Mouse (Mus musculus) spleen, postnatal 0 days (tissue): ENCODE measurements around the gene Gm3633. TPM values are rescaled to one million over a fixed set of nuclear protein-coding genes. Genes with fewer than 3 reads are reported as not detected.

ENCODE experiments used
- polyA plus RNA-seq: library from polyadenylated mRNA; unstranded; fragments of >200 nt; fragmentation: Nextera tagmentation; extraction: Ambion mirVana; gene quantifications from 2 replicates; pipeline ENCODE4 v1.2.1, GENCODE M21; 2015

The Gm3633 gene
- not detected in 2 replicates for polyA plus RNA-seq

DNA sequence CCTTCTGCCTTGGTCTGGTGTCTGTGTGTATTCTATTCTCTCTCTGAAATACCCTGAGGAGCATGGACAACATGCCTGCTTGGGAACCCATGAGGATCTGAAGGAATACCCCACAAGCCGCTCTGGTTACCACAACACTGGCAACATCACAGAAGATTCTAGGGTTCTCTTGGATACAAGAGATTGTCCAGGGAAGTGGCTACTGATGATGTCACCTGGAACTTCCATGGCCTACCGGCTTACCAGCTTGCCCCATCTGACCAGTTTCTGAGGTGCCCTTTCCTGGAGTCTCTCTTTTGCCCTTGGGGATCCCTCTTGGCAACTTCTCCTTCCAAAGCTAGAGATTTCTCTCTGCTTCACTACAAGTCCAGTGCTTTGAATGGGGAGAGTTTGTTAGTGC, at the start of gene Gm3633:
Gene Gm3633, minus strand, starts transcription at position 101 of the 400 bp plus-strand sequence.

DNA sequence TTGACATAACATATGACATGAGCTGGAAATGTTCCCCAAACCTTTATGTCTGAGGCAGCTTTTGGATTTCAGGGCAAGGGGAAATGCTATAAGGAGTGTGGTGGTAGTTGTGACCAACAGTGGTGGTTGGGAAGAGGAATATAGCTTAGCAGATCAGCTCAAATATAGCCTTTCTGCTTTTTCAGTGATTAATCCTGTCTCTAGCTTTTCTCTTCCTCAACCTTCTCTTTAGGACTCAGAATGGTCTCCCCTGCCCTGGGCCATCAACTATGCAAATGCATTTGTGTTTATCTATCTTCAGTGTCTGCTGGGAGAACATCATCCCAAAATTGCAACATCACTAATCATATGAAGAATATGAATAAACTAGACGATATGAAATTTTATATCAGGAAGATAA, 13.9 kb upstream of the Gm3633 start, which contains the start of gene Gm10378:
Gene Gm10378, plus strand, starts transcription at position 301 of the 400 bp plus-strand sequence.

DNA sequence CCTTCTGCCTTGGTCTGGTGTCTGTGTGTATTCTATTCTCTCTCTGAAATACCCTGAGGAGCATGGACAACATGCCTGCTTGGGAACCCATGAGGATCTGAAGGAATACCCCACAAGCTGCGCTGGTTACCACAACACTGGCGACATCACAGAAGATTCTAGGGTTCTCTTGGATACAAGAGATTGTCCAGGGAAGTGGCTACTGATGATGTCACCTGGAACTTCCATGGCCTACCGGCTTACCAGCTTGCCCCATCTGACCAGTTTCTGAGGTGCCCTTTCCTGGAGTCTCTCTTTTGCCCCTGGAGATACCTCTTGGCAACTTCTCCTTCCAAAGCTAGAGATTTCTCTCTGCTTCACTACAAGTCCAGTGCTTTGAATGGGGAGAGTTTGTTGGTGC, 41.9 kb downstream of the Gm3633 start, which contains the start of gene Gm17124:
Gene Gm17124, minus strand, starts transcription at position 101 of the 400 bp plus-strand sequence.

Other genes with a start within 250 kb of the Gm3633 start
- gene Gm8005, start 202.2 kb downstream of the Gm3633 start, polyA plus RNA-seq, result not detected in 2 replicates
- not detected in 2 replicates for gene Gm8011, start 178.0 kb downstream of the Gm3633 start, polyA plus RNA-seq
- gene Gm8020, start 139.6 kb downstream of the Gm3633 start, polyA plus RNA-seq, result not detected in 2 replicates
- not detected in 2 replicates for gene Gm8024, start 117.6 kb downstream of the Gm3633 start, polyA plus RNA-seq
- gene Gm17124, start 42.0 kb downstream of the Gm3633 start, polyA plus RNA-seq, result not detected in 2 replicates
- not detected in 2 replicates for gene Gm10378, start 14.0 kb upstream of the Gm3633 start, polyA plus RNA-seq
- not detected in 2 replicates for gene Gm3015, start 126.9 kb upstream of the Gm3633 start, polyA plus RNA-seq
- not detected in 2 replicates for gene Gm10377, start 156.1 kb upstream of the Gm3633 start, polyA plus RNA-seq
- not detected in 2 replicates for gene Gm21977, start 211.6 kb upstream of the Gm3633 start, polyA plus RNA-seq